Mouse (Mus musculus): ENCODE results near the gene Lrrc4c. TPM values are rescaled to one million over a fixed set of nuclear protein-coding genes. Genes with fewer than 3 reads are reported as not detected.

Gene Lrrc4c
- polyA plus RNA-seq, 1 experiment, result 0.58 TPM

DNA sequence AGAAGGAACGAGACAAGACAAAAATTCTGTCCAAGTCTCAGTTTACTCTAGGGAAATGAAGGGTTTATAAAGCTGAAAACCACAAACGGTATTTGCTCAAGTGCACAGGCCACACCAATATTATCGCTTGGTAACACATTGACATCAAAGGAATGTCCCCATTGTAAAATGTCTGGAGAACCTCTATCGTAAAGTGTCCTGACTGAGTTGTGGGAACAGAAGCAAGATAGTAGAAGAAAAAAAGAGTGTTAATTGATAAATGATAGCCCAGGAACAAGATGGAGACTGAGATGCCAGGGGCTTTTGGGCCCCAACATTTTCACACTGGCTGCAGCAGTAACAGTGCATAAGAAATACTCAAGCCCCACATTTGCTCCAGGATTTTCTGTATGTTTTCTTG, 1212.7 kb downstream of the Lrrc4c start:
- Histone ChIP-seq H3K4me3 (replicated peaks; ENCODE audit: extremely low read depth, low read depth, low read length) (no peak overlapping the region), H3K4me1 (ENCODE audit: control insufficient read depth, insufficient read depth, low read length) (no peaks in the 10 kb centered on the region)
- DNase-seq, result no peak
- WGBS, result 52% methylated on average over 4 of the region's 4 CpGs
- TF ChIP-seq CTCF (IDR thresholded peaks at IDR 0.05; ENCODE audit: insufficient read depth, low read length), result no peak
- no peak for TF ChIP-seq POLR2A (IDR thresholded peaks at IDR 0.05; ENCODE audit: borderline replicate concordance, extremely low read depth, low read depth, low read length)

DNA sequence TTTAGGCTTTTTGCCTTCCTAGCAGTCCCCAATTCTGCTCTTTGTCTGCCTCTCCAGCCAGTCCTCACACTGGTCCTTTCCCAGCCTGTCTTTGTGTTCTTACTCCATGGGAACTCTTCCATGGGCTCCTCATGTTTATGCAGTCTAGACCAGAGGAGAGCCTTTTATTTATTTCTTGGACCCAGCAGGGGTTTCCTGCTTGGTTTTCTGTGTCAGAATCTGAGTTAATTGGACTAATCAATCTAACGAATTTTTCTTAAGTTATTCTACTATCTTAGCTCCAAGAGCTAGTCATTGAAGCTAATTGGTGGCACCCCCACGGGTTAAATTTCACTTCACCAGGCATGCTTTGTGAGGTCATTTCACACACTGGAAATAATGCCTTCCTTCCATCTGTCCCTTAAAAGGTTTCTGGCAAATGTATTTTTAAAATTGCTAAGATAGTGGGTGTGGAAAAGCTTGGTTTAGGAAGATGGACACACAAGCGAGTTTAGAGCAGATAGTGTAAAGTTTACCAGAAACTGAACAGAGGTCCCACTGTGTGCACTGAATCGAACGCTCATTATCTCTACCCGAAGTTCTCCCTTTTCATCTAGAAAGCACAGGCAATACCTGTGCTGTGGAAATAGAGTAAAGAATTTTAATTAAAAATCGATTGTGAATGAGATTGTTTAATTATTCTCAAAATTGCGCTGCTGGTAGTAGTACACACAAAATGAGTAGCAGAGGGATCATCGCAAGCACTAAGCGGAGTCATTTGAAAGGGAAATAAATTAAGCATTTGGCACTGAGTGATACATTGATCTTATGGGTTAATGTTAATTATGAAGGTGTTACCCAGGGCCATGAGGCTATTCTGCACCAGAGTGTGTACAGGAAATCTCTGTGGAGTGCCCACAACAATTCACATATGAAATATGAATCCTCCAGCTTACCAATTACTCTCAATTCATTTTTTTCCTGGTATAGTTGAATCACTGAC, 1226.0 kb downstream of the Lrrc4c start:
- WGBS, result 76% methylated on average over 10 of the region's 10 CpGs
- Histone ChIP-seq H3K4me3 (replicated peaks; ENCODE audit: extremely low read depth, low read depth, low read length) (no peak overlapping the region), H3K4me1 (ENCODE audit: control insufficient read depth, insufficient read depth, low read length) (no peaks in the 10 kb centered on the region)
- no peak for DNase-seq
- TF ChIP-seq CTCF (IDR thresholded peaks at IDR 0.05; ENCODE audit: insufficient read depth, low read length), result no peak
- TF ChIP-seq POLR2A (IDR thresholded peaks at IDR 0.05; ENCODE audit: borderline replicate concordance, extremely low read depth, low read depth, low read length), result no peak

DNA sequence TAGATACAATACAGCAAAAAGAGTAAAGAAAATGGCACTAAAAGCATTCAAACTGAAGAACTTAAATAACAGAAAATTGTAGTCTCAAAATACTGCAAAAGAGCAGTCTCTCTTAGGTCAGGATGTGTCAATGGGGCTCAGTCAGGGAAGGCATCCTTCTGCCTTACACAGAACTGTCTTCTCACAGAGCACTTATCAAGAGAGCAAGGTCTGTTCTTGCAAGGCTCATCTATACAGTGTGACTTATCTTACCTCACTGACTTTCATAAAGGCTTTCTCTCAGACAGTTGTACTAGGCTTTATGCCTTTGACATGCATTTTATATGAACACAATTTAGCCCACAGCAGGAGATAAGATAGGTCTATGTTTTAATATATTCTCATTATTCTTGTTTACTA, 1226.7 kb downstream of the Lrrc4c start:
- no peak for TF ChIP-seq CTCF (IDR thresholded peaks at IDR 0.05; ENCODE audit: insufficient read depth, low read length)
- TF ChIP-seq POLR2A (IDR thresholded peaks at IDR 0.05; ENCODE audit: borderline replicate concordance, extremely low read depth, low read depth, low read length), result no peak
- no peak for DNase-seq
- Histone ChIP-seq H3K4me3 (replicated peaks; ENCODE audit: extremely low read depth, low read depth, low read length) (no peak overlapping the region), H3K4me1 (ENCODE audit: control insufficient read depth, insufficient read depth, low read length) (no peaks in the 10 kb centered on the region)

DNA sequence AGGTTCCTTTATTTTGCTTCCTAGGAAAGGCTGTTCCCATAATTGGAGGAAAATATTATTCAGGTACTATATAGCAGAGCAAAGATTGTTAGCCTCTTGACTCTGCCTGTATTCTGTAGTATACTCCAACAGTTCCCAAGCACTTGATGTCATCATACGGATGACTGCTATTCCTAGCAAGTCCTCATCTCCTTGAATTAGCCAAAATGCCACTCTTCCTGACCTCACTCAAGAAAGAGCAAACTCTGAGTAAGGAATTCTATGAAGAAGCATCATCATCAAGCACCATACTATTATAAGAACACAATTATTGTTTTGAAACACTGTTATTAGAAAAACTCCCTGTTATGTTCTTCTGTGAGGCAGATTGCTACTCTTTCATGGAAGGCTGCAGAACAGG, 1228.0 kb downstream of the Lrrc4c start:
- TF ChIP-seq POLR2A (IDR thresholded peaks at IDR 0.05; ENCODE audit: borderline replicate concordance, extremely low read depth, low read depth, low read length), result no peak
- TF ChIP-seq CTCF (IDR thresholded peaks at IDR 0.05; ENCODE audit: insufficient read depth, low read length), result no peak
- no peak overlapping the region for H3K4me3 ChIP-seq (replicated peaks; ENCODE audit: extremely low read depth, low read depth, low read length)
- WGBS, result 78% methylated on average over 1 of the region's 1 CpGs

DNA sequence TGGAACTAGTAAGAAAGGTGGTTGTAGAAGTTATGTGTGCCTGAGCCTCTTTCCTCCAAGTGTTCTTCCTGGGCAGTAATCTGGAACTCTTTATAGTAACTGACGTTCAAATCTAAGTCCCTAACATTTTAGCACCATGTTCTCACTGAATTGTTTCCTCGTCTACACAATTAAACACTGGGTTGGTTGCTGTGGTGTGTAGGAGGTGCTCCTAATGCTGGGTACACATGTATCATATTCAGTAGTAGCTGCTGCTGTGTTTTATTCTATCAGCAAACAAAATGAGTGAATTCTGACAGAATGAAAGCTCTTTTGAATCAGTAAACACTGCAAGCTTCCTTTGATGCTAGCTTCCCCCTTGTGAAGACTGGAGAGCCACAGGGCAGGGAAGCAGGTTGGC, 1246.5 kb downstream of the Lrrc4c start:
- no peak overlapping the region for H3K4me3 ChIP-seq (replicated peaks; ENCODE audit: extremely low read depth, low read depth, low read length)
- TF ChIP-seq POLR2A (IDR thresholded peaks at IDR 0.05; ENCODE audit: borderline replicate concordance, extremely low read depth, low read depth, low read length) (no peak), CTCF (IDR thresholded peaks at IDR 0.05; ENCODE audit: insufficient read depth, low read length) (no peak)
- H3K4me1 ChIP-seq (ENCODE audit: control insufficient read depth, insufficient read depth, low read length), result no peaks in the 10 kb centered on the region
- no peak for DNase-seq
- 44% methylated on average over 2 of the region's 2 CpGs for WGBS

More for the DNA sequence above, 1228.0 kb downstream of the Lrrc4c start:
- DNase-seq, result no peak
- H3K4me1 ChIP-seq (ENCODE audit: control insufficient read depth, insufficient read depth, low read length), result no peaks in the 10 kb centered on the region

DNA sequence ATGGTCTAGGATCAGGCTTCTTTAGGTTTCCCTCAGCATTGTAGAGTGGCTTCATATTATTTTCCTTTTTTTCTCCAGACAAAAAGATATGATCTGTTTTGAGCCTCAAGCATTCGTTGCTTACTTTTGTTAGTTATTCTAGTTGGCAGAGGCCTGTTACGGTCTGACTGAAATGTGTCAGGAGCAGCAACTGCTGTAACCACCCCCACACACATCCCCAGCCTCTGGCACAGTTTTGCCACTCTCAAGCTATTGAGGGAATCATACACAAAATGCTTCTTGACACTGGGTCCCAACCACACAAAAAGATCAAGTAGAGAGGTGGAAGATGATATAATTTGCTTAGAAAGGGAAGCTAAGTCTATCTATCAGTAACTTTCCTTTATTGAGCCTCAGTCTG, 1251.0 kb downstream of the Lrrc4c start:
- 74% methylated on average over 2 of the region's 2 CpGs for WGBS
- TF ChIP-seq CTCF (IDR thresholded peaks at IDR 0.05; ENCODE audit: insufficient read depth, low read length), result no peak
- TF ChIP-seq POLR2A (IDR thresholded peaks at IDR 0.05; ENCODE audit: borderline replicate concordance, extremely low read depth, low read depth, low read length), result no peak
- no peaks in the 10 kb centered on the region for H3K4me1 ChIP-seq (ENCODE audit: control insufficient read depth, insufficient read depth, low read length)
- no peak for DNase-seq
- no peak overlapping the region for H3K4me3 ChIP-seq (replicated peaks; ENCODE audit: extremely low read depth, low read depth, low read length)

DNA sequence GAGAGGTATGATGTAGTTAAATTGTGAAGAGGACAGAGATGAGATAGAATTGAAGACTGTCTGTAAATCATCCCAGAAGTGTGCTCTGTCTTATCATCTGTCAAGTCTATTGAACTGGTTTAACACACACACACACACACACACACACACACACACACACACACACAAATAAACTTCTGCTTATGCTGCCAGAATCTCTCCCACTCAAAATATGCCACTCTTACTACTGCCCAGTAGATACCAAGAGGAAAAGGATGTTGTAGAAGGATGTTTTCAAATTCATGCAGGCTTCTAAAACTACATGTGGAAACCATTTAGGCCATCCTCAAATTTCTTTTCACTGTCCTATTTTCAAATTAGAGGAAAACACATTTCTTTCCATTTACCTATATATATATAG, 1257.0 kb downstream of the Lrrc4c start:
- TF ChIP-seq CTCF (IDR thresholded peaks at IDR 0.05; ENCODE audit: insufficient read depth, low read length), result no peak
- TF ChIP-seq POLR2A (IDR thresholded peaks at IDR 0.05; ENCODE audit: borderline replicate concordance, extremely low read depth, low read depth, low read length), result no peak
- Histone ChIP-seq H3K4me3 (replicated peaks; ENCODE audit: extremely low read depth, low read depth, low read length) (no peak overlapping the region), H3K4me1 (ENCODE audit: control insufficient read depth, insufficient read depth, low read length) (no peaks in the 10 kb centered on the region)
- DNase-seq, result no peak

DNA sequence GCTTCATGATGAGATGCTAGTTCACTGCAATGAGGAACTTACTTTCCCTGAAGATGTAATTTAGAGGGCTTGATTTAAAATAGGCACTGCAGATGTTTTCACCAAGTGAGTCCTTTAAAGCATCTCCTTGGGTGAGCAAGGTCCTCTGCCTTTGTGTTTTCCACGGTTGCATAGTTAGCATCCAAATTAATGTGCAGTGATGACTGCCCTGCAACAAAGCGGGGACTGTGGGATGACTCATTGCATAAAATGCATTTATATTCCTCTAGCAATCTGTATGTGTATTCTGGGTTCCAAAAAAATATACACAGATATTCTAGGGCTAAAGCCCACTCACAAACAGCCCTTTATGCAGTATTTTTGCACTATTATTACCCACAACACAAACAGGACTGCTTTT, 1263.2 kb downstream of the Lrrc4c start:
- no peaks in the 10 kb centered on the region for H3K4me1 ChIP-seq (ENCODE audit: control insufficient read depth, insufficient read depth, low read length)
- DNase-seq, result no peak
- no peak overlapping the region for H3K4me3 ChIP-seq (replicated peaks; ENCODE audit: extremely low read depth, low read depth, low read length)
- WGBS, result 69% methylated on average over 2 of the region's 2 CpGs
- TF ChIP-seq CTCF (IDR thresholded peaks at IDR 0.05; ENCODE audit: insufficient read depth, low read length), result no peak
- TF ChIP-seq POLR2A (IDR thresholded peaks at IDR 0.05; ENCODE audit: borderline replicate concordance, extremely low read depth, low read depth, low read length), result no peak

DNA sequence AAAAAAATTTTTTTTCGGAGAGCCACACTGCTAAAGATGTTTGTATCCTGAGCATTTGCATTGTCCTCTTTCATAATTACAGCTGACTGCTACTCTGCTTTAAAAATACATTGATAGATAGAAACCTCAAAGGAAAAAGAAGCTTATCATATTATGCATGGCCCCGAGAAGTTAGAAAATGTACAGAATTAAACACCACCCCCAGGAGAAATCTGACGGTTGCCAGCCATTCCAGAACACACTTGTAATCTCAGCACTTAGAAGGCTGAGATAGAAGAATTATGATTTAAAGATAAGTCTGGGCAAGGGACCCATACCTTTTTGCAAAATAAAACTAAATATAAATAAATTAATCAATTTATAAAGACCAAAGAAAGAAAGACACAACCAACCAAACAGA, 1268.4 kb downstream of the Lrrc4c start:
- H3K4me3 ChIP-seq (replicated peaks; ENCODE audit: extremely low read depth, low read depth, low read length), result no peak overlapping the region
- 71% methylated on average over 3 of the region's 3 CpGs for WGBS
- TF ChIP-seq CTCF (IDR thresholded peaks at IDR 0.05; ENCODE audit: insufficient read depth, low read length), result no peak
- no peak for TF ChIP-seq POLR2A (IDR thresholded peaks at IDR 0.05; ENCODE audit: borderline replicate concordance, extremely low read depth, low read depth, low read length)
- DNase-seq, result no peak
- no peaks in the 10 kb centered on the region for H3K4me1 ChIP-seq (ENCODE audit: control insufficient read depth, insufficient read depth, low read length)

DNA sequence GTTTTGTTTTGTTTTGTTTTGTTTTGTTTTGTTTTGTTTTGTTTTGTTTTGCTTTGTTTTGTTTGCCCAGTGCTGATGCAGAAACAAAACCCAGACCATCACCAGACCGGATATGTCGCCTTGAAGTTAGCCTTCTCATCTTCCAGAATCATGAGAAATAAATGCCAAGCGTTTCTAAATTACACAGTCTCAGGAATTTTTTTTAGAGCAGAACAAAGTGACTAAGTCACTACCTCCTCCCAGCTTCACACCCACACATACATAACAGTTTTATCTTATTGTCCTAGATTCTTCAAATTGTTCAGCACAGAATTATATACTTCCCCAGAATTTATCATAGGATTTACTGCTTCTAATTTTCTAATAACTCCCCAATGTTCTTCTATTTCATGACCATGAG, 1272.6 kb downstream of the Lrrc4c start:
- Histone ChIP-seq H3K4me3 (replicated peaks; ENCODE audit: extremely low read depth, low read depth, low read length) (no peak overlapping the region), H3K4me1 (ENCODE audit: control insufficient read depth, insufficient read depth, low read length) (no peaks in the 10 kb centered on the region)
- DNase-seq, result no peak
- 81% methylated on average over 3 of the region's 3 CpGs for WGBS
- no peak for TF ChIP-seq CTCF (IDR thresholded peaks at IDR 0.05; ENCODE audit: insufficient read depth, low read length)
- TF ChIP-seq POLR2A (IDR thresholded peaks at IDR 0.05; ENCODE audit: borderline replicate concordance, extremely low read depth, low read depth, low read length), result no peak
